Mouse (Mus musculus) adrenal gland, postnatal 4 days (tissue): ENCODE measurements around the gene Atp6v1g3. TPM values are rescaled to one million over a fixed set of nuclear protein-coding genes. Genes with fewer than 3 reads are reported as not detected.

Experiments used
- DNase-seq, 2 experiments: peaks; one replicate each; pipeline ENCODE4 v3.0.0; 2021 to 2022; ENCODE audit warnings: low spot score in 2 of 2, mixed read lengths in 2 of 2
- total RNA-seq, 2 experiments: library from RNA; stranded (reverse); gene quantifications; 2 replicates each; pipeline ENCODE4 v1.2.3; 2021

The Atp6v1g3 gene
- total RNA-seq, 2 experiments from 2014 or later: 2.3 TPM; not detected in 1

DNA sequence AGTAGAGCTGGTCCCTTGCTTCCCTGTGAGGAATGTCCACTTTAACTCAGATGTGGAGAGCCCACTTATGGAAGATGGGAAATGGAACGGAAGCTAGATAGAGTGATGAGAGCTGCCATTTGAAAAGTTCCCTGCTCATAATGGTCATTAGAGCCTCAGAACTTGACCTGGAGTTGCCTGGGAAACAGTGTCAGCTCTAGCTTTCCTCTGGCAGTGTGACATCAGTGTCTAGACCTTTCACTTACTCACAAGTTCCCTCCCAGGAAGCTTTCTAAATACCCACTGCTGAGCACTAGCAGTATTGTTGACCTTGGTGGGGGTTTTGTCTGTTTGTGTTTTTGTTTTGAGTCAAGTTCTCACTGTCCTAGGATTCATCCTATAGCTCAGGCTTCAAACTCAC lies 15.2 kb downstream of the Atp6v1g3 start:
- DNase-seq: no peak

DNA sequence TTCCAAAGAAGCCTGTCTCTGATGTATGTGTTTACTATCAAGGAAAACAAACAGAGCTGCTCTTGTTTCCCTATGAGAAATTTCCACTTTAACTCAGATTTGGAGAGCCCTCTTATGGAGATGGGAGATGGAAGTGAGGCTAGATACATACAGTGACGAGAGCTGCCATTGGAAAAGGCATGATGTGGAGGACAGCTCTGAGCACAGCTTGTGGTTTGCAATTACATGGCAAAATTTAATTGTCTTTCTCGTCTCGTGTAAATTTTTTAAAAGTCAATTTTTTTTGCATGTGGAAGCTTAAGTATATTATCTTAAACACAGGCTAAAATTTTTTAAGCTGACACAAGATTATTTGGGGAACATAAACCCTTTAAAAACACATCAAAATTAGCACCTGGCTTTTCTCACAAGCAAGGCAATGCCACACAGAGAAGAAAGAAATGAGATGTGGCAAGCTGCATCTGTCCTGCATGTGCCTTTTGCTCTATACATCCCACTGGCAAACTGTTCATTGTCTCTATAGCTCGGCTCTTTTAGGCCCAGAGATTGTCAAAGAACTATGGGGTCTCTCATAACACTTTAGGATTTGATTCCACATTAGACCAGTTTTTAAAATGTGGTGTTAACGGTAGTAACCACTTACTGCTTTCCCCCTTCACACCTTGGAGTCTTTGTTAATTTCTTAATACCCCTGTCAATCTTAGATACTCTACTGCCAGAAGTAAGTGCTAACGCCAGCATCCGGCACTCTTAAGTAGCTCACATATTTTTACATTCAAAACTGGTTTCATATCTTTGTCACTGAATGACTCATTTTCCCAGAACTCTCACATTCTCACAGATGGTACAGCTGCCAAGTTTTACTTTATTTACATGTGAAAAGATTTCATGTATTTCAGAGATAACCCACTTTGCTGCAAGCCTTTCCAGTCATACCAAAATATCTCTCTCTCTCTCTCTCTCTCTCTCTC lies 16.2 kb downstream of the Atp6v1g3 start:
- DNase-seq: no peak

DNA sequence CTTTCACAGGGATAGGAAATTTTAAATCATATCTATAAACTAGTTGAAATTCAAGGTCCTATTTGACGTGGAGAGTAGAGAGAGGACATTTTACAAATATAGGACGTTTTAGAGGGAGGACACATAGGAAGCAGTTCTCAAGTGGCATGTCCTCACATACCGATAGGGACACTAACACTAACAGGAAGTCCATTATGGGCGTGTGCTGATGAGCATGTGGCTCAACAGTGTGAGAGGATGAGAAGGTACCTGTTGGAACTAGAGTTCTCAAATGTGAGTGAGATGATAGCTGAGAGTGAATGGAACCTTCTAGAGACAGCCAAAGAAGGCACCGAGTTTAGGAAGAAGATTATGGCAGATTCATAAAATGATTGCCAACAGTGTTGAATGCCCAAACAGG lies 17.9 kb downstream of the Atp6v1g3 start:
- DNase-seq: no peak

DNA sequence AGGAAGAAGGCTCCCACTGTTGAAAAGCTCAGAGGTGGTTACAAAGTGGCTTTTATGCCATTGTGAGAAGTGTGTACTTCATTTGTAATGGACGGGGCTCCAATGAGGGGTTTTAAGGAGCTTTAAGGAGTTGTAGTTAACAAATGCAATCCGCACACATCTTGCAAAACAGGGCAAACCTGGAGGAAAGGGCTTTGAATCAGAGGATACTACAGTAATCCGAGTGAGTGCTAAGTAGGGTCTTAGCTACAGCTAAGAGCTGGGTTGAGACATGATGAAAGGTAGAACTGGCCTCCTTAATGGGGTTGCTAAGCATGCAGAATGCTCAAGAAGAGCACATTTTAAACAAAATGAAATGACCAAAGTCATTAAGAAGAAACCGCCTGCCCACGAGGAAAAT lies 20.9 kb downstream of the Atp6v1g3 start:
- DNase-seq: no peak

DNA sequence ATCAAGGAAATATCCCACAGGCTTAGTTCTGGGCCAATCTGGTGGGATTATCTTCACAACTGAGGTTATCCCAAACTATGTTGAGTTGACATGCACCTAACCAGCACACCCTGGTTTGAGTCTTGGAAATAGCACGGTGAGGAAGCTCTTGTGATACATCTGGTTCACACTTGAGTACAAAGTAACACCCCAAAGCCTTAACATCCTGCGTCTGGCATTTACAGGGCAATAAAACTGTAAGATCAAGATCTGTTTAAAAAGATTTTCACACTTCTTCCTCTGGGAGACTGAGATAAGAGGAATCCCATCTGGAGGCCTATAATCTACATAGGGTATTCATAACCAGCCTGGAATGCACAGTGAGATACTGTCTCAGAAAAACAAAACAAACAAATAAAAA lies 24.6 kb downstream of the Atp6v1g3 start:
- DNase-seq: no peak

DNA sequence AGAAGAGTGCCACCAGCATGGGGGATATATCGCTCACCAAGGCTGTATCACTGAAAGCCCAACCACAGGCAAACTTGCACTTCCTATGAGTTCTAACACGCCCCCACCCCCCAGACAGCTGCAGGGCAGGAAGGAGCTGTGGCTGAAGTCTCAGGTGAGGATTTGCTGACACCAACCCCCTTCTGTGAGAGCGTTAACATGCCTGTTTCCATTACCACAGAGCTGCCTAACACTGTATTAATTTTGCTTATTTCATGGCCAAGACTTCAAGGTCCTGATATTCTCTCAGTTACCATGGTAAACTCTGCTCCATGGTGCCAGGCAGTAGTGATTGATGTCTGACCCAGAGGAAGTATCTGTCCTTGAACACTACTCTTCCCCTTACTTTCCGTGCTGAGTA lies 26.0 kb downstream of the Atp6v1g3 start:
- no peak for DNase-seq

DNA sequence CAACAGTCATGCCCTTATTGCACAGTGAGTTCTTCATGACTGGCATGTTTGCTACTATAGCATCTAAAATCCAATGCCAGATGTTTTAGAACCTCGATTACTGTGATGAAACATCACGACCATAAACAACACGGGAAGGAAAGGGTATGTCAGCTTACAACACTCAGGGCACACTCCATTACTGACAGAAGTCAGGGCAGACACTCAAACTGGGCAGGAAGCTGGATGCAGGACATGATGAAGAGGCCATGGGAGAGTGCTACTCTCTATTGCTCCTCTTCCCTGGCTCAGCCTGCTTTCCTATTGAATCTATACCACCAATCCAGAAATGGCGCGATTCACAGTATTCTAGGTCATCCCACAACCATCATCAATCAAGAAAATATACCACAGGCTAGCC lies 28.4 kb downstream of the Atp6v1g3 start:
- DNase-seq: no peak

DNA sequence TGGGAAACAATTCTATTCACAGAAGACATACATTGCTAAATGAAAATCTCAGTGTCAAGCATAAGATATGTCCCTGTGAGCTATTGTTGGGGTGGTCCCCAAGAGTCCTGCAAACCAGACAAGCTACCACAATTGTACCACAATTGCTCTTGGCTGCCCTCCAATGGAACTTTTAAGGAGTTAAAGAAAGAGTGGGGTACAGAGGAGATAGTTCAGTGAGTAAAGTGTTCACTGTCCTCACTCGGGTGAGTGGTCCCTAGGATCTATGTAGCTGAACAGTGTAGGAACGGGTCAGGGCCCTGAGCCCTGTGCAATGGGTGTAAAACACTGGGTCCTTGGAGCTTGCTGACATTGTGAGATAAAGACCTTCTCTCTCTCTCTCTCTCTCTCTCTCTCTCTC lies 29.2 kb downstream of the Atp6v1g3 start:
- no peak for DNase-seq

DNA sequence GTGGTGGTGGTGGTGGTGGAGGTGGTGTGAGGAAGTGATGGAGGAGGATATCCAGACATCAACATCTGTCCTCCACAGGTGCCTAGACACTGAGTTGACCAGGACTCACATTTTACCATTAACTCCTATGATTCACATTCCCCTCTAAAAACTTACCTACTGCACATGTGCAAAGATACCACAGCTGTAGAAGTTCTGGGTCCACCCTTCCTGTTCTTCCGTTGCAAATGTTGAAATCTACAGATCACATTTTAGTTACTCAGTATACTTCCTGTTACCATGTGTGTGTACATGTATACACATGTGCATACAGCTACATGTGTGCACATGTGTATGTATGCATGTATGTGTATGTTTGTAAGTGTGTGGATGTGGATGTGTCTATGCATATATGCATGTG lies 29.8 kb downstream of the Atp6v1g3 start:
- no peak for DNase-seq

DNA sequence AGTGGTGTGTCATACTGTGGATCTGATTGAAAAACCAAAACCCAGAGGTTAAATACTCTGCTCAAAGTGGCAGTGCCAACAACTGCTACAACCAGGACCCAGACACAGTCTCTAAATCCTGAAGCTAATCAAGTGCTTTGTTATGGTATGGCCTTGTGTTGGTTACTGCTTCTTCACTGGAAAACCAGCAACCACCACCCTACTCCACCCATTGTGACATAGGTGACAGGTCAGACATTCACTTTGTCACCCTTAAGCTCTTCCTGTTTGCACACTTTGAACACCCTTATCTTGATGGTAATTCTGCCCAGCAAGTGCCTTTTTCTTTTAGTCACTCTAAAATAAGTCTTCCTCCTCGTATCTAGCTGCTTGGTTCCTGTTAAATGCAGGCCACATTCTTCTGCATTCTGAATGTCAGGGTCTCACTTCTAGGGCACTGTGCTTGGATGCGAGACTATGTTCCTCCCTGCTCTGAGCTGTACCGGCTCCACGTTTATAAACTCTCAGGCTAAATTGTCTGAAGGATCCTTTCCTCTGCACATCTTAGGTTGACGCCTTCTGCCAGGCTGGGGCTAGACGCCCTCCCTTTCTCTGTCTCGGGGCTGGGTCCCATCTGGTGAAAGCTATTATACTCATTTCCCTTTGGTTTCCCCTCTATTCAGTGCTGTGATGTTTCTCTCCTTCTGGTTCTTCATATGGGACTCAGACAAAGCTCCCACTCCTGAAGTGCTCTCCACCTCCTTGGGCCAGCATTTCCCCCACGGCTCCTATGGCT lies 30.8 kb downstream of the Atp6v1g3 start:
- no peak for DNase-seq

DNA sequence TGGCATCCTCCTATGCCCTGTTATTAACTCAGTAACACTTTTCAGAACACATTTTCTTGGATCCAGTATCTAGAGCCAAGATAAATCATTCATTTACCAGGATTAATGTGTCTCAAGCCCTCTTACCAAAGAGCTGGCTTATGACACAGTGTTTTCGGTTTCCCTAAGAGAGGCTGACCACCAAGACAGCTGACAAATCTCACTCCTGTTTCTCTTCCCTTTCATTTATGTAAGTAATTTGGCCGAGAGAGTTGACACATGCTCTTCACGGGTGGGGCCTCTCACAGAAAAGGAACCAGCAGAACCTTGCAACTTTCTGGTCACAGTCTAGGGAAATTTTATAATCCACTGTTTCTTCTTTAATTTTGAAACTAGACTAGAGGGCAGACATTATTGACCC lies 49.1 kb downstream of the Atp6v1g3 start:
- no peak for DNase-seq

DNA sequence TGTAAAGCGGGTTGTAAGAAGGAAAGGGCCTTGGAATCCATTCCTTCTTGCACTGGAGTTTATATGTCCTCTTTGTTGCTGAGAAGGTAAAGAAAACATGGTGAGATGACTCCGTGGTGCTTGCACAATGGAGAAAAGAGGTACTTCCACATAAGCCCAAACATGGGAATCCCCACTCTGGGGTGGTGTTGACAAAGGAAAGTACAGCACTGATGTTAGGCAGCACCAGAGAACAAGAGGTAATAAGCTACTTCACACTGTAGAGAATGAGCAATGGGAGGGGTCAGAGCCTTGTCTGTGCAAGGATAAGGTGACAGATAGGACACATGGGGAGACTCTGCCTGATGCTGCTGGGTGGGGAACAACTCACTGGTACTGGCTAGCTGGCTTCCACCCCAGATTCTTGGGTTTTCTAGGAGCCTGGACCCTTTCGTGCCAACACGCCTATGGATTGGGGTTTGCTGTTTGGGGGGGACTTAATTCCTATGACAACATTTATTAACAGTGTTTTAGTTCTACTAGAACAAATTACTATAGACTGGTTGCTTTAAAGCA lies 49.6 kb downstream of the Atp6v1g3 start:
- no peak for DNase-seq

DNA sequence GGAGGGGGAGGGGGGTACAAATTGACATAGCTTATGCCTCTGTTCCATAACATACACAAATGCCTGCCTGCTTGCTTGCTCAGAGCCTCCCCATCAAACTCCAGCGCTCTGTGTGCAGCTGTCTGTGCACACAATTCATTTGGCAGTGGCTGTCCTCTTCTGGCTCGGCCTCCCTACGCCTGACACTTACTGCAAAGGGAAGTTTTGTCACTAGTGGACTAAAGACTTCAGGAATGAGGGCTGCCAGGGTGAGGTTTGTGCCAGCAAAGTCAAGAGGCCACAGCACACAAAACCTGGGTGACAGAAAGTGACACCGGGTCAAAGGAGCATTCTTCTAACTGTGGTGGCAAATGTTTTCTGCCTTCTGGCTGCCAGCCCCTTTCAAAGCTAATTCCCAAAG lies 52.6 kb downstream of the Atp6v1g3 start:
- no peak for DNase-seq

DNA sequence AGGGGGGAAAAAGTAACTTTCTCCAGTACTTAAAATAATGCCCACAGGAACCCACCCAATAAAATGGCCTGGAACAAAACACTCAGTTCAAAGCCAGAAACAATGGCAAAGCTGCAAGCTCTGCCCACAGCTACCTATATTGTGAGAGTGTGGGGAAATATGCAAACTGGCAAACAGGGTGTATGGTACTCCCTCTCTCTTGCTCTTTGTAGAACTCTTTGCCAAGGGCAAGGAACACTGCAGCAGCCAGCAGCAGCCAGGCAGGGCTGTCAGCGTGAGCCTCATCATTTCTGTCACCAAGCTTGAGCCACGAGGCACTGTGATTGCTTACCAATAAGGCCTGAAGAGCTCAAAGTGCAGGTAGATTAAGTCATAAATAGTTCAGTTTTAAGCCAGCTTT lies 53.0 kb downstream of the Atp6v1g3 start:
- DNase-seq: no peak

DNA sequence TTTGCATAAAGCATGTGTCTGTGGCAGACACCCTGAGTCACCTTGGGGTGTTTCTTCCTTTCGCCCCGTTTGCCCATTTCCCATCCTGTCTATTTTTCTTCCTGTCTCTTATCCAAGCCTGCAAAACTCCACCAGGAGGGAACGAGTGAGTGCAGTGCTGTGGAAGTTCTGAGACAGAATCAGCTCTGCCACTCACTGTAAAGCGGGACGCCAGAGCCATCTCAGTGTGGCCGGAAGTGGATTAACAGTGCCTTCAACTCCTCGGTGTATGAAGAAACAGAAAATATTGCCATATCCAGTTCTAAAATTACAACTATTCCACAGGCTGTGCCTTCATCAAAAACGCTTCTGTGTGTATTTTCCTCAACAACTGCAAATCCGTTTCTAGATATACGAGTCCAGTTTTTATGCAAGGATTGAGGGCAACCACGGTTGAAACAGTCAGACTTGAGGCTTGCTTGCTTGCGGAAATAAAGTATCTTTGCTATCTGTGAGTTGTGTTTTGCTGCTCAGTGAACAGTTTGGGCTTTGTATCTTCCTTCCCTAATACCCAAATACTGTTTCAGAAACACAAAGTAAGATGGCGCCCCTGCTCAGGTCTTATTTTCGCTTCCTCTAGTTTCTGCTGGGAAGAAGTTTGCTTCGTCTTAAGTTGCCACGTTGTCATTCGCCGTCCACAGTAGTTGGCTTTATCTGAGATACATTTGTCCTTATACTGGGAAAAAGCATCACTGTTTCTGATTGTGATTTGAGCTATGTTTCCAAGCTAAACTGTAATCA lies 54.1 kb downstream of the Atp6v1g3 start:
- DNase-seq: no peak

DNA sequence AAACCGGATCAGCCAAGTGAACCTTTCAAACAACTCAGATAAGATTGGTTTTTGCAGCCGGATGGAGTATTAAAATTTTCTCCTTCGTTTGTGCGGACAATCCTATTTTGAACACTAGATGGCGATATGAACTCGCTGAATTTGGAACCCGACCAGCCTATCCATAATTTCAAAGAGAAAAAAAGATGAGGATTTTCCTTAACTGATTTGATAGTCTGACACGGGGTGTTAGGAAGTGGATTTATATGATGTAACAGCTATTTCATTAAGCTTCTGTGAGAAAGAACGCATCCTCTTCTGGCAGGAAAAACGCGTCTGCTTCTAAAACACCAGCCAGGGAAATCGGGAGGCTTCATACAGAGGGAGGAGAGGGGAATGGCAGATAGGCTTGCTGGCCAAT lies 54.8 kb downstream of the Atp6v1g3 start:
- DNase-seq: no peak

DNA sequence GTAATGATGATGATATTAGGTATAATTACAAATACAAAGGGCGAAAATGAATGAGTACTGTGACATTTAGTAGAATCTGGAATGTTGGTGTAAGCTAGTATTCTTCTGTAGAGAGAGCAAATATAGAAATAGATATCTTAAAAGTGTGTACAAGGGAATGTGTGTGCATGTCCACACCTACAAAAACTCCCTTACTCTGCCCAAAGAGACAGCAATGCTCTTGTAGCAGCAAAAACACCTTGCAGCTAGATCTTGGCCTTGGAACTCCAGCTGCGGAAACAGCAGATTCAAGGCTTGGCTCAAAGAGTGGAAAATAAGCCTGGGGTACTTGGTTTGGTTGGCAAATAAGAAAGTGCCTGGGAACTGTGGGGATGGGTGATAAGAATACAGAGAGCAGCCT lies 57.0 kb downstream of the Atp6v1g3 start:
- DNase-seq: no peak

DNA sequence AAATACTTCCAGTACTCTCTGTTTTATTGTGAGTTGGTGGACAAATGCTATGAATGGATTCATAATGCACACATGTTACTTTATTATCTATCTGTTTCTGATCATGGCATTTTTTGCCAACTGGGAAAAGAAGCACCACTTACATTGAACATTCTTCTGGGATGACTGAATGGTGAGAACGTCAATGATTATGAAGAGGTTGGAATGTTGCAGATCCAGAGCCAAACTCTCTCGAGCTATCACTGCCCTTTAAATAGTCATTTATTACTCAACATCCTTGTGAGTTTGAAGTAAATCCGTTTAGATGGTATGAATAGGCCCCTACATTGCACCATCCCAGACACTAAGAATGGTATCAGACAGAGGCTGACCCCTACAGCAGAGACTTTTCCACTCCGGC lies 58.1 kb downstream of the Atp6v1g3 start:
- DNase-seq: no peak

DNA sequence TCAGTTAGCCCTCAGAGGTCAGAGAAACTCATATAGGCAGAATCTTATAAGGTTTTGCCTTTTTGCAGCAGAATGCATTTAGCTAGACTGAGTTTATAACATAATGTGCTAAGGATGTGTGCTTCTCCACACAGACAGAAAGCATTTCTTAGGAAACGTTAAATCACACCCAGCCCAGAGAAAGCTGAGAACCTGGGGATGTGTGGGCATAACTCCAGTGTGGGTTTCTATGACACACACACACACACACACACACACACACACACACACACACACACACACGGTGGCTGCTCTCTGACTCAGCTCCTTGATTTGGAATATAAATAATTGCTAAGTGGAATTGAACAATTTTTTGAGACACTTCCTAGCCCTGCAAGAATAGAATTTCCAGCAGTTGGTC lies 61.2 kb downstream of the Atp6v1g3 start:
- no peak for DNase-seq

DNA sequence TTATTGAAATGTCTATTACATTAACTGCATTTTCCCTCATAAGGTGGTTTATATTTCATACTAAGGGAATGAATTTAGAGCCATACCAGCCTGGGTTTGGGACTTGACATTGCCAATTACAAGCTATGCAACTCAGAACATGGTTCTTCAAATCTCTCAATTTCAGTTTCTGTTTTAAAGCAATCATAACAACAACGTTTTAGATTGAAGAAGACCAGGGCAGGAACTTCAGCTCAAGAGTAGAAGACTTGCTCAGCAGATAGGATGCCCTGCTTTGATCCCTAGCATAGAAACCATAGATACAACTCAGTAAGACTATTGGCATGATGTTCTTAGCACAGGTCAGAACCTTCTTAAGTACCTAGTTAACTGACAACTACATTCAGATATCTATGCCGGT lies 63.9 kb downstream of the Atp6v1g3 start:
- DNase-seq: no peak
